Mouse (Mus musculus) ovary, postnatal 14 days (tissue): Measurements from ENCODE around the gene Dysf.

ENCODE experiments used
- DNase-seq: peaks from one replicate; pipeline ENCODE4 v3.0.0; 2022; ENCODE audit warnings: low spot score

The Dysf gene

DNA sequence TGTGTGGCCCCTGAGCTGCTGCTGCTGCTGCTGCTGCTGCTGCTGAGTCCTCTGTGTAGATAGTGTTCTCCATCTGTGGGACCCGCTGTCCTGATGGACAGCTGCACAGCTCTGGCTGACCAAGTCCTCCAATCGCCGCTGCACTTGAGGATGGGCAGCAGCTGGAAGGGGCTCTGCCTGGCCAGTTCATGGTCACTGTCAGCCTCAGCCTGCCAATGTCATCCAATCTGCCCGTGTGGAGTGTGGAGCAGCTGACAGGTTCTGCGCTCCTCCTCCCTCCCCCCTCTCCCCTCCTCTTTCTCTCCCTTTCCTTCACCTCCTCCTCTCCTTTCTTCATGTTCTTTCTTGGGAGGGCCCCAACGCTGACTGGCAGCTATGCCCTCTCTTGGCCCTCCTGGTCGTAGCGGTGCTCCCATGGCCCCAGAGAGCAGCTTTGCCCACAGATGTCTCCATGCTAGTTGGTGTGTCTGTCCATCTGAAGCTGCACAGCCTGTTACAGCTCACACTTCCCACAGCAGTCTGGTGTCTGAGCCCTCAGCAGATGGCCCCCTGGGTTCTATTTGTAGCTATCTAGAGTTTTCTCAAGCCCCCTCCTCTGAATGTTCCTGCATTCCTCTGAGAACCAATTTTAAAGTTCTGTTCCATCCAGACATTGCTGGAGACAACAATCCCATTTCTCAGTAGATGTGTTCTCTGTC is 223.8 kb downstream of the Dysf start:
- DNase-seq: no peak

GRCm38 (mm10) chr6:84233783-84234182 is 225.4 kb downstream of the Dysf start:
- no peak for DNase-seq

DNA sequence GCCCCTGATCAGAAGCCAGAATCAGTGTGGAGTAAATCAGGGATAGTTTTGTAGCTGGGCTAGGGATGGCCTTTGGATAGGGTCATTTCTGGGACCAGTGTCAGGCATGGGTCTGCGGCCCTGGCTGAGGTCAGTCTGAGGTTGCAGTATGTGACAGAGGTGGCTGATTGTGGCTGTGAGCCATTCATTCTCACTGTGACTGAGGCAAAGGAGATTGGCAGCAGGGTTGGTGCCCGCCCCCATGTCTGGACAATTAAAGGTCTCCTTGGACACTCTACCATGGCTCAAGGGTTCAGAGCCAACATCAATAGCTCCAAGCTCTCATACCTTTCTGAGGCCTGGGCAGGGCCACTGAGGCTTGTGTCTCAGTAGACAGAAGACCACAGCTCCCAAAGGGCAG is 227.0 kb downstream of the Dysf start:
- DNase-seq: no peak

DNA sequence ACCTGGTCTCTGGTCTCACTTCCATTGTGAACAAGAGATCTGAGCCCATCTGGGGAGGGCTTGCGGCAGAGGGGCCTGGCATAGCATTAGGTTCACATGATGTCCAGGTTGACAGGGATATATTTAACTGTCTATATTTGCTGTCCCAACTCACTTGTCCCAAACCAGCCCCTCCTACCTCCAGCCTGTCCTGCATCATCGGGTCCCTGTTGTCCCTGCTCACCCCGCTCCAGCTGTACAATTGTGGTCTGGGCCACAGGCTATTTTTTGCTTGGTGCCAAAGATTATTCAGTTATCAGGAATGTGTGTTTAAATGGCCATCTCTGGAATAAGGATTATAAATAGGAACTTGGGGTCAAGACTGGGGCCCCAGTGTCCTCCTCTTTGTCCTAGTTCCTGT is 235.0 kb downstream of the Dysf start:
- DNase-seq: no peak

- DNase-seq: no peak
Measured at GRCm38 (mm10) chr6:84246101-84246760, 237.8 kb downstream of the Dysf start.

- DNase-seq: no peak
Measured at GRCm38 (mm10) chr6:84246979-84247378, 238.6 kb downstream of the Dysf start.
